20 mouse cellular contexts compared by ENCODE assay signal in genomic region chr13:37691855-37692445, GRCm38 (mm10).
A peak's percentile ranks its signal among the peaks of the same experiment; 100 is the strongest.
DNase-seq lines count a peak whose midpoint lies in the region; ATAC-seq and TF ChIP-seq lines count a peak whose summit lies in the region.
"Had no signal": no experiment of that assay in that cellular context is flagged by ENCODE, and none has a peak within 500 bp of the region (broad histone marks: within the 10 kb centered on the region; RNA-seq: fewer than 3 reads in every experiment).

No protein-coding gene starts in this region.

- intact Hi-C loops in heart, postnatal 25 days (cut with DNase I), result no loop called here

- no peaks in the 10 kb centered on the region for H3K9me3 ChIP-seq in limb, embryonic 14.5 days (ENCODE audit: control insufficient read depth, low read length)
- H3K9me3 ChIP-seq in limb, embryonic 10.5 days (replicated peaks), result no peaks in the 10 kb centered on the region
- H3K9me3 ChIP-seq: heart, embryonic 10.5 days; hindbrain, embryonic 15.5 days; limb, embryonic 13.5 days; neural tube, embryonic 12.5 days had no signal

- no peak overlapping the region for H3K27ac ChIP-seq in limb, embryonic 14.5 days (replicated peaks; ENCODE audit: low read depth, low read length)
- H3K27ac ChIP-seq in limb, embryonic 10.5 days, result no peak overlapping the region
- H3K27ac ChIP-seq: heart, embryonic 10.5 days; hindbrain, embryonic 15.5 days; layer of hippocampus, adult 2 months; limb, embryonic 13.5 days; neural tube, embryonic 12.5 days had no signal

- no peaks in the 10 kb centered on the region for H3K27me3 ChIP-seq in limb, embryonic 14.5 days (ENCODE audit: control insufficient read depth, insufficient read depth, low read length)
- H3K27me3 ChIP-seq in limb, embryonic 10.5 days (ENCODE audit: low read depth, poor library complexity, severe bottlenecking), result no peaks in the 10 kb centered on the region
- no peaks in the 10 kb centered on the region for H3K27me3 ChIP-seq in splenic B cell, adult 2 months (ENCODE audit: control insufficient read depth, insufficient read depth, low read length, poor library complexity, severe bottlenecking)
- H3K27me3 ChIP-seq: hindbrain, embryonic 15.5 days; limb, embryonic 13.5 days; neural tube, embryonic 12.5 days had no signal

- H3K4me2 ChIP-seq in limb, embryonic 14.5 days (replicated peaks; ENCODE audit: low read depth, low read length, severe bottlenecking), result no peak overlapping the region
- H3K4me2 ChIP-seq: hindbrain, embryonic 15.5 days; limb, embryonic 13.5 days; neural tube, embryonic 12.5 days had no signal

- no peak overlapping the region for H3K4me3 ChIP-seq in limb, embryonic 14.5 days (replicated peaks; ENCODE audit: low read length)
- H3K4me3 ChIP-seq in limb, embryonic 10.5 days, result no peak overlapping the region
- H3K4me3 ChIP-seq: heart, embryonic 10.5 days; hindbrain, embryonic 15.5 days; layer of hippocampus, adult 2 months; limb, embryonic 13.5 days; neural tube, embryonic 12.5 days had no signal

- peak; percentile 31 for DNase-seq in limb, embryonic 14.5 days (ENCODE audit: low spot score)
- DNase-seq in limb, embryonic 10.5 days (ENCODE audit: low spot score), result no peak
- peak; percentile 38 for DNase-seq in splenic B cell, adult 2 months (ENCODE audit: low read depth, low spot score)
- peak; percentile 69 for DNase-seq in thymus, postnatal 4 days
- DNase-seq in heart, postnatal 25 days (ENCODE audit: low spot score), result no peak
- DNase-seq in cerebellum, postnatal 25 days, result no peak
- DNase-seq: adrenal gland, adult 2 months; gastrocnemius, postnatal 36 days; heart, postnatal 10 days; kidney, postnatal 10 days; lung, postnatal 14 days; right cerebral cortex, postnatal 25 days had no signal

- peak; percentile 68; the same call in 1 of the 2 replicates for ATAC-seq in limb, embryonic 14.5 days (ENCODE audit: low FRiP score, low read depth)
- peak; percentile 87 for ATAC-seq in common myeloid progenitor, adult 5-6 weeks (replicated peaks; ENCODE audit: low read depth, poor library complexity, severe bottlenecking)
- ATAC-seq: CD4-positive, CD25-positive, alpha-beta regulatory T cell, adult 4 months; intestine, postnatal 0 days had no signal

- 69% methylated on average over 5 of the region's 5 CpGs for WGBS in limb, embryonic 14.5 days
- 86% methylated on average over 5 of the region's 5 CpGs for WGBS in limb, embryonic 10.5 days

- no peak overlapping the region for H3K9ac ChIP-seq in limb, embryonic 14.5 days (ENCODE audit: low read depth, low read length, severe bottlenecking)
- H3K9ac ChIP-seq: hindbrain, embryonic 15.5 days; limb, embryonic 13.5 days; neural tube, embryonic 12.5 days had no signal

- no peaks in the 10 kb centered on the region for H3K36me3 ChIP-seq in limb, embryonic 14.5 days (ENCODE audit: control insufficient read depth, insufficient read depth, low read length)
- no peaks in the 10 kb centered on the region for H3K36me3 ChIP-seq in limb, embryonic 10.5 days
- no peaks in the 10 kb centered on the region for H3K36me3 ChIP-seq in splenic B cell, adult 2 months (ENCODE audit: control insufficient read depth, insufficient read depth, low read length, poor library complexity, severe bottlenecking)
- H3K36me3 ChIP-seq: heart, embryonic 10.5 days; hindbrain, embryonic 15.5 days; limb, embryonic 13.5 days; neural tube, embryonic 12.5 days had no signal

- no peak for TF ChIP-seq POLR2A in limb, embryonic 14.5 days (IDR thresholded peaks at IDR 0.05; ENCODE audit: borderline replicate concordance, extremely low read depth, insufficient read depth, insufficient read length)

- H3K4me1 ChIP-seq in limb, embryonic 14.5 days (ENCODE audit: control insufficient read depth, insufficient read depth, low read length), result no peaks in the 10 kb centered on the region
- H3K4me1 ChIP-seq in limb, embryonic 10.5 days, result no peaks in the 10 kb centered on the region
- H3K4me1 ChIP-seq: heart, embryonic 10.5 days; hindbrain, embryonic 15.5 days; limb, embryonic 13.5 days; neural tube, embryonic 12.5 days had no signal

Comparison
In these comparisons a context has a peak if more than half of its experiments do, and no peak if none do; other contexts are left out.
1. DNase-seq: peak in limb, embryonic 14.5 days (single experiment), splenic B cell, adult 2 months (single experiment) and thymus, postnatal 4 days (single experiment); none in limb, embryonic 10.5 days (single experiment), heart, postnatal 25 days (single experiment) and cerebellum, postnatal 25 days (0 of 2).